Mouse (Mus musculus): ENCODE results near the gene Plpp4. TPM values are rescaled to one million over a fixed set of nuclear protein-coding genes. Genes with fewer than 3 reads are reported as not detected.

The Plpp4 gene
- total RNA-seq, 2 experiments from 2014 or later = not detected

DNA sequence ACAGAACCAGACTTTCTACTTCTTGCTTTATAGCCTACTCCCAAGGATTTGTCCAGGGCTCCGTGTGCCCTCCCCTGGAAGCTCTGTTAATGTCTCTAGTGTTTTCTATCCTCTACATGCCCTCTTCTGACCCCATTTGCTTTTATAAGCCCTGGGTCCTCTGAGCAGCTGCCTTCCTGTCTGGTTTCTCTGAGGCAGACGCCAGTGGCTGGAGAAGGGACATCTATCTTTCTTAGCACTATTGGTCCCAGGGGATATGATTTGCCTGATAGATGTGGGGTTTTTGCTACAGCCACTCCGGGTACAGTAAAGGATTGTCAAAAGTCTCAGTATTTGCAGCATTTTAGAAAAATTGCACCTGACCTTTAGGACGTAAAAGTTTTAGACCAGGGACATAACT is 46.5 kb downstream of the Plpp4 start:
- no peak for DNase-seq

DNA sequence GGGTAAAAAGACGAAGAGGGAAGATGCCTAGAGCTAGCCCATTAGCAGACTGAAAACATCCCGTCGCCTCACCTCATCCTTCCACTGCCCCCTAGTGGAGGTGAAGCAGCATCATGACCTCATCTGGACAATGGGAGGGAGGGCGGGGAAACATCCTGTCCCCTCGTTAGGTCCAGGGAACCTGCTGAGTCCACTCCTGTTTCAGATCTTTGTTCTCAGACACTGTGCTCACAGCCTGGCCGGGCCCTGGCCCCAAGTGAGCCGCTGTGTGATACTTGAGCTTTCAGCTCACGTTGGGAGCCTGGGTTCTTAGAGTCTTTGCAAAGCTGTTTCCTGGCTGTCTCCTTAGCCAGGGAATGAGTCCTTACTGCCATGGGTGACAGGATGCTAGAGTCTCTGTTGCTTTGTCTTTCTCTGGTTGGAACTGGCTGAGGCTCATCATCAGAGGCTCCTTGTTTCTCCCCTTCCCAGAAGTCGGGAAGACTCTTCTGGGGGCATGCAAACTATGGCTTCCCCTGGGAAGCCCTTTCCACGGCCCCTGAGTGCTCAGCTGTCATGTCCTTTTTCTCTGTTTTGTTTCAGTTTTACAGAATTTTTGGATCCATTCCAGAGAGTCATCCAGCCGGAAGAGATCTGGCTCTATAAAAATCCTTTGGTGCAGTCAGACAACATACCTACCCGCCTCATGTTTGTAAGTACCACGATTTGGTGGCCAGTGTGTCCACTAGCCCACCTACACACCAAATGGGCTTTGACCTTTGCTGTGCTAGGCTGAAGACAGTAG is 50.4 kb downstream of the Plpp4 start:
- no peak for DNase-seq

DNA sequence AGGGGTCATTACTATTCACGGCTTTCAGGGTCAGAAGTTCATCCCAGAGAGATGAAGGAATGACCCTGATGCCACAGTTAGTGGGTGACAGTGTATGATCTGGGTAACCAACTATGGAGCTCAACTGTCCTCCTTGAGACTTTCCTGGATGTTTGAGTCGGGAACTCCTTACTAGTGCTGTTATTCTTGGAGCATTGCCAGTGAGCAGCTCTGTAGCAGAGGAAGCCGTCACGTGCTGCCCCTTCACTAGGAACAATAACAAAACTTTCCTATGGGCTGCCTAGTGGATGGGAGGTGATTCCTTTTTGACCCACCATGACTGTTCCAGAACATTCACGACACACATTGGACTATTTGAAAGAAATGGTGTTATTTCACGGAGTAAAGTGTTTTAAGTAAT is 51.8 kb downstream of the Plpp4 start:
- no peak for DNase-seq

DNA sequence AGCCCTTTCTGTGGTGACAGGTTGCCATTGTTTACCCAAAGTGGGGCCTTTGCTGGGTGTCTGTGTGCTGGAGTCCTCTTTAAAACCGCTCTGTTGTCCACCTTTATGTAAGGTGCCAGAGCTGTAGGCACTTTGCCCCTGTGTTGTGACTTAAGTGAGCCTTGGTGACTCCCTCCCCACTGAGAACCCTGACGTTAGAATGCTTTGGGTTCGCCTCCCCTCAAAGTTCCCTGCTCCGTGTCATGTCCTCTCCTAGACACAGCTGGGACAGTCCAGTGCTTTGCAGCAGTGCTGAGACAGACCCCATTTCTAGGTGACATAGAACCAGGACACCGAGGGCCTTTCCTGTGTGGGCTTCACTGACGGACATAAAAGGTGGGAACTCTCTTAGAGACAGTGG is 55.7 kb downstream of the Plpp4 start:
- DNase-seq = no peak

DNA sequence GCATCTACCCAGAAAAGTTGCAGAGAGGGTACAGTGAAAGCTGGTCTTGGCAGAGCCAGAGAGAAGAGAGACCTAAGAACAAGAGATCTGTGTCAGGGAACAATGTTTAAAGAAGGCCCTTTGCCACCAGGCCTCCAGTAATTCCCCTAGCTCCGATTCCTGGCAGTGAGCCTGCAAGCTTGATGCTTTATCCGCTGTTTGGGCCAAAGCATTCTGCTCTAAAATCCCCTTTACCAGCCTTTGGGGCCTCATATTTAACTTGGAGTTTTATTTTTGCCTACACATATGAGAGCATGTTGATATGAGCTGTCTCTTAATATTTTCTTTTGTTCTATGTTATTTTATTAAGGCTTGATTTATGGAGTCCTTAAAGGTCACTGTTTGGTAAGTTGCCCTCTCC is 57.1 kb downstream of the Plpp4 start:
- DNase-seq = no peak

DNA sequence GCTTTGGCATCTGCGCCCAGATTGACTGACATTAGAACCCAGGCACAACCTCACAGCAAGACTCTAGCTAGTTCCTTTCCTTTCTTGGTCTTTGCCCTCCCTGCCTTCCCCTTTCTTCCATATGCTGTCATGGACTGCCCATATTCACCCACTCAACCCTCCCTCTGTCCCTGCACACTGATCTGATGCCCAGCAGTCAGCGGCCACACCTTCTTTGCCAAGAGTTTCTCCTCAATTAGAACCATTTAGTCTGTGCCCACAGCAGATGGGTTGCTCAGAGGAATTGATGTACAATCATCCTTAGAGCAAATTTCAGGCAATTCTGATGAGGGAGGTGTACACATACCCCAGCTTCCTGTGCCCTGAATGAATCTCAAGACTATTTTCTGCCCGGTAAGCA is 83.3 kb downstream of the Plpp4 start:
- DNase-seq = no peak

DNA sequence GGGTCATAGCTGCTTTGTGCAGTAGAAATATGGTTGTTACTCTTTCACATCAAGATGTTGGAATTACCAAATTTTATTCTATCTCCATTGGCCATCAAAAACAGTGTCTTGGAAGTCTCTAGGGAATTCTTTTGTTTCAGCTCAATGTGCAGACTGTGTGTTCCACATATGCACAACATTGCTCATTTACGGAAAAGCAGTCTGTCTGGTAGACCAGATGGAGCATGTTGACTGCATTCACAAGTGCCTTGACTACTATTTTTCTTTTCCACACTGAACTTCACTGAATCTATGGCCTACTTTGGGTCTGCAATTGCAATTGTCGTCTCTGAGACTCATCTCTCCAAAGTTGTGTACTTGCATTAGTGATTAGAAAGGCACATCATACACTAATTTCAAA is 98.7 kb downstream of the Plpp4 start:
- no peak for DNase-seq

DNA sequence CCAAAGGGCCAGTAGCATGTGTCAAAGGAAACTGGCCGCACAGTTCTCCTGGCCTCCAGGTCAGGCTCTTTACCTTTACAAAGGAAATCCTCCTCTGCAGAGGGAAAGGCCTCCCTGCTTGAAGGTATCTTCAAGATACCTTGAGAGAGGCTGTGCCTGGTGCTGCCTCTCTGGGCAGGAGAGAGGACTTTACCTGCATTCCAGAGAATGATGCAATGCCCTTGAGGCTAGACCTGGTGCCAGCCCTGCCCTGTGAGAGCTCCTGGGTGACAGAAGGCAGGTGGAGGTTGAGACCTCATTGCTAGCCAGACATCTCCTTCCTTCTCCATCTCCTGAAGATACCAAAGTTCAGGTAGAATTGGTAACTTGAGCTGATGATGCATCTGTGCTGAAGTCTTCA is 118.5 kb downstream of the Plpp4 start:
- no peak for DNase-seq

DNA sequence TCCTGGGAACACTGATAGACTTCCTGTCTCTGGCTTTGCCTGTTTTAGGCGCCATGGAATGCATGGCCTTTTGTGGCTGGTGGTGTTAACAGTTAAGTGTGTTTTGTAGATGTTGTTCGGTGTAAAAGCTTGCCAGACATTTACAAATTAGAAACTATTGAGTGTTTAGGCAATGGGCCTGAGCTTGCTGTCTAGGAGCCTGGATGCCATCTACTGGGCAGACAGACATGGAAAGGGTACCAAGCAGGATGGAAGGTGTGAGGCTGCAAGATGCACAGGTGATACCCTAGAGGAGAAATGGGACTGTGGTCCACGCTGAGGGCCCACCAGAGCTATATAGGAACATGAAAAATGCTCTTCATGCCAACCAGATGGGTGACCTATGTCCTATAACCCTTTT is 128.3 kb downstream of the Plpp4 start:
- DNase-seq = no peak

DNA sequence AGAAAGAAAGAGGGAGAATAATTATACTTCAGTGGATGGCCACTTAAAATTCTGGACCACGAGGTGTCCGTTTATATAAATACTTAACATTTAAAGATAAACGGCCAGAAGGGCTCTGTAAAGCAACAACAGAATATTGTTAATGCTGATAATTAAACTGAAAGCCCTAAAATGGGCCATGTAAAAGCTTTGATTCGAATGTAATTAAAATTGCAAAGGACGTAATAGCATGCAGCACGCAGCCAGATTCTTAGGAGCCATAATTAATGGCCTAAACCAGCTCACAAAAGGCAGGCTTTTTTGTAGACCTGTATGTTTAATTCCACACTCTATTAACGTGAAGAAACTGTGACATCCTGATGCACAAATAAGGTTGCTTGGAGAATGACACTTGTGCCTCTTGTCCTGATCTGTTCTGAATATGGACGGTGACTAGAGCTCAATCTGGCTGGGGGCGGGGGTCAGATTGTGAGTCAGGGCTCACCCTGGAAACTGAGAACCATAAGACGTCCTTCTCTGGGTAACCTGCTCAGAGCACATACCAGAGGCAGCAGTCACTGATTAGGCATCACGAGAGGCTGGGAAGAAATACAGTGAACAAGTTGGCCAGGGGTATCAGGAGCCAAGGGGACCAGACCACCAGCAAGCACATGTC is 136.1 kb downstream of the Plpp4 start:
- no peak for DNase-seq

DNA sequence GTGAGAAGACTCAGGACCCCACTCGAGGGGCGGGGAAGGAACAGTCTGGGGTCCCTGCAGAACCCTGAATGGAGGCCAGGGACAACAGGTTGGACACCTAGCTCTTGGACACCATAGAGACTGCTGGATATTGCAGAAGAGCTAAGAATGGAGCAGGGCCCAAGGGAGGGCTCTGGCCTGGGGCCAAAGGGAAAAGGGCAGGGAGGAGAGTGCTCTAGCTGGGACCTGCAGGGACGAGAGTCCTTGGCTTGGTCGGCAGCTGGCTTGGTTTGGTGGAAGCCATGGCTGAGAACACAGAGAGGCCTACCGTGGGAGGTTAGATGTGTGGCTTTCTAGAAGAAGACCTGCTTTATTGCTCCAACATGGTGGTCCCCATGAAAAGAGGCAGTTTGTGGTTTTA is 139.7 kb downstream of the Plpp4 start:
- no peak for DNase-seq

DNA sequence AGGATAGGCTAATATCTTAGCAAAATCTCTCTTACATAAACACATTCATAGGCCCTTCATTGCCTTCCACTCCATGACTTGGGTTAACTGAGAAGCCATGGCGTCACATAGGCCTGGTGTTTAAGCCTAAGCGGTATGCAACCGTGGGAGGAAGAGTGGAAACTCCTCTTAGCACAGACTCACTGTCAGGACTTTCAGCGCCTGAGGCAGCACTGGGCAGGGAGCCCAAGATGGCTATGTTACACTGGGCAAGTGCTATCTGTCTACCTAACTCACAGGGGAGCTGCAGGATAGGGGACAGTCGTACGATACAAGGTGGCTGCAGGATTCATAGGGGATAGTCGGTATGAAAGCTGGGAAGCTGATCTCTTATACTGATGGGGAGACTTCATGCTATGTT is 142.2 kb downstream of the Plpp4 start:
- DNase-seq = no peak

DNA sequence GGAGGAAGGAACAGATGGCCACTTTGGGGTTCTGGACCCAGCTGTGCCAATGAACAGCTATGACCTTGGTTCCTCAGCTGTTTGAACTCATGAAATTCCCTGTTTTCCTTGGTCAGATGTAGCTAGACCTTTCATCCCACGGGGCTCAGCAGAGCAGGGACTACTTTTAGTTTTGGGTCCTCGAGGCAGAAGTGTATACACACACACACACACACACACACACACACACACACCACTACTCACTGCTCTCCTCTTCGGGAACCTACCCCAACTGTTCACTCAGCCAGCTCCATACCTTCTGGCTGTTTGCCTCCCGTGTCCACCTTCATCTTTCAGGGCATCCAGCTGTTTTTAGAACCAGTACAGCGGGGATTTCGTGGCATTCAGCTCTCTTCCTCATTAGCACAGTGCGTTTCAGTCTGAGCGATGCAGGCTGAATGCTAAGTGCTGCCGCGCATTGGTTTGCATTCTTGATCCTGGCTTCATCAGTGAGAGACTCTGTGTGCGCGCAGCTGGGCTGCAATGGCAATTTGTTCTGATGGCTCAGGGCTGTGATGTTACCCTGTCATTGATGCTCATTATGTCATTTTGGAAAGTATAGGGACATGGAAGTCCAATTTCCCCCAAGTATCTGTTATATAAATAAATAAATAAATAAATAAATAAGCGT is 146.0 kb downstream of the Plpp4 start:
- DNase-seq = no peak

DNA sequence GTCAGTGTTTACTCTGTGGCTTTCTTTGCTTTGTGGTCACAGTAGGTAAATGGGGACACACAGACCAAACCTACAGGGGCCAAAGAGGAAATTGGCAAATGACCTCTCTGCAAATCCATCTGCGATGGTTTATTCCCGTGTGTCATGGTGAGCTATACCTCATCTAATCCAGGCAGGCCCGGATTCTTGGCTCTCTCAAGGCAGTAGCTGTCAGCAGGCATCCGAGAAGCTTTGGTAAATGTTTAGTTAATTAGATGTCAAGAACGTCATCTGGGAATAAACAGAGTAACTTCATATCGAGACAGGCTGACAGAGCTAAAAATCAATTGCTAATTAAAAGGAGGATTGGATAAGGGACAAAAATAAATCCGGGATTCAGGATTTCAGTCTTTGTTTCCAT is 149.2 kb downstream of the Plpp4 start:
- DNase-seq = no peak

DNA sequence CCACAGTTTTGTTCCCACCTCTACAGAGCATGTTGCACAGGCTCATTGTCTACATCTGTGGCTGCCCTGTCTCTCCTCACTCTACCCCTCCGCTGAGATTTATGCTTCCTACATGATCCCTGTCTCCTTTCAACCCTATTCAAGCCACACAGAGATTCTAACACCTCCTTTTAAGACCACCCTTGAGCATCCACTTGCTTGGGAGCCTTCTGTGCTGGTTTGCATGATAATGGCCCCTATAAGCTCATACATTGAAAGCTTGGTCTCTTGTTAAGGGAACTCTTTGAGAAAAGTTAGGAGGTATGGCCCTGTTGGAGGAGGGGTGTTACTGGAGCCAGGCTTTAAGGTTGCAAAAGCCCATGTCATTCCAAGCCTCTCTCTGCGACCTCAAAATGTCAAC is 155.9 kb downstream of the Plpp4 start:
- DNase-seq = no peak

DNA sequence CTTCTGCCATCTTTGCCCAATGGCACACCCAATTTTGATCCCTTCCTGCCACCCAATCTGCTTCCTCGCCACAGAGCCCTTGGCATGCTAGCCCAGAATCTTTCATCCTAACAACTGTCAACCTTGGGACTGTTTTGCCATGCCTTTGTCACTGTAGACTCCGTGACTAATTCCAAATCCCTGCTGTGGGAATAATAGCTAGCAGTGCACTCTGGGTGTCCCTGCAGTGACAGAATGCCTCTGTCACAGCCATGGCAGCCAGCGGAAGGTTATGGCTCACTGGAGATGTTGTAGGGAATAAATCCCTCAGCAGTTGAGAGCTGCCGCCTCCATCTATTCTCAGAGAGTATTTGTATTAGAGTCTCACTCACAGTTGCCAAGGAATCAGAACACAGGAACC is 158.3 kb downstream of the Plpp4 start:
- DNase-seq = no peak

DNA sequence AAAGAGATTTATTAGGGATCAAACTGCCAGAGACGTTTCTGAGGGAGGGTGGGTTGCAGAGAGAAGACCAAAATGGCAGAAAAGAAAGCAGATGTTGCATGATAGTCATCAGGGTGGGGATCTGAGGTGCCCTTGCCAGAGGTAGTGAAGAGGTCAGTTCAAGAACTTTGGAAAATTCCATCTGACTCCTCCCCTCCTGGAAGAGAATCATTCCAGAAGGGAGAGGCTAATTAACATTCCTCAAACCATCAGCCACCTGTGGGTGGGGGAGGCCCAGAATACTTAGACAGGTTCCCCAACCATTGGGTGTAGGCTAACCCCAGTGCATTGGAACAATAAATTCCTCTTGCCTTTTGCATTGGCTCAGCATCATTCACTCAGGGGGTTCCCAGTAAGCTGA is 164.3 kb downstream of the Plpp4 start:
- DNase-seq = no peak

DNA sequence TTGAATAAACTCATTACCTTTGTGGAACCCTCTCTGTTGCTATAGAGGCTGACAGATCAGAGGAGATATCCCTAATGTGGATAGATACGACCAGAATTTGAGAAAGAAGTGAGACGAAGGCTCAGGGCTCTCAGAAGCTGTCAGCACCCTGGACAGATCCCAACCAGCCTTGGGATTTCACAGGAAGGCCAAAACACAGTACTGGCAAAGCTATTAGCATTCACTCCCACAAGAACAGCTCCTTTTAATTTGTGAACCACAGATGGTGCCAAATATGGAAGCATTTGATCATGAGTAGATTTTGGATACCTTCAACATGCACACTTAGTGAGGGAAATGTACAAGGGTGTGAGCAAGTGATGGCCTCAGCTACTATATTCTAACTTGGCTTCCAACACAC is 168.7 kb downstream of the Plpp4 start:
- no peak for DNase-seq

DNA sequence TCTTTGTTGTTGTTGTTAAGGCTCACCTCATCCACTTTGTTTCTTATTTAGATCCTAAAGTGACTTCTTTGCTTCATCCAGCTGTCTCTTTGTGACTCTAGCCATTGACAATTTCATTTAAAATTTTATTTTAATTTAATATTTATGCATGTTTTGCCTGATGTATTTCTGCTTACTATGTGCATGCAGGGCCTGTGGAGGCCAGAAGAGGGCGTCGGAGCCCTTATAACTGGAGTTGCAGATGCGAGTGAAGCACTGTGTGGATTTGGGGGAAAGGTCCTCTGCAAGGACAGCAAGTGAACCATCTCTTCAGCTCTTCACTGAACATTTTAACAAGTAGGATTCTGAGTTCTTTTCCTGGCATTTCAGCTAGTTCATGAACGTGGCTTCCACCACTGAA is 172.0 kb downstream of the Plpp4 start:
- DNase-seq = no peak

DNA sequence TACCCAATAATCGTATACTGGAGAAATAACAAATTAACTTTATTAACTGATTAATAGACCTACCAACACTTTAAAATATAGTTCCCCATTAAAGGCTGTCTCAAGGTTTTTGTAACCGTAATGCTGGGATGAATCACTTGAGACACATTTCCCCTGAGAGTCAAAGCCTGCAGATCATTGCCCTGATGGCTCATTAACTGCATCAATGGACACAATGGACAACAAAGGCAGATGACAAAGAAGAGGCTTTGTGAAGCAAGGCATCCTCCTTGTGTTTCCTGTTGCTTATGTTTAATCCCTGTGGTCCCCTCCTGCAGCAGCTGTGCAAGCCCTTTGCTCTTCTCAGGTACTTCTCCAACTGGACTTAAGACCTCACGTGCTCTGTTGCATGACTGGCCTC is 173.1 kb downstream of the Plpp4 start:
- DNase-seq = no peak
